Mouse (Mus musculus) mesoderm, embryonic 11.5 days (tissue): ENCODE results near the gene Neurl2.
"Not testable (repeated sequence)": the region's sequence is repeated elsewhere in the genome, so short reads cannot be mapped to it uniquely, and the experiment has no call there.

Source experiments
- DNase-seq: peaks from one replicate; pipeline ENCODE4 v3.0.0-alpha.2; 2012; ENCODE audit warnings: low read depth, low spot score

Neurl2 gene

GRCm38 (mm10) chr2:164833314-164833959 is at the start of gene Neurl2:
Gene Neurl2 (minus strand): TSS chr2:164833456.
- DNase-seq = peak; percentile 100

GRCm38 (mm10) chr2:164882619-164883018 is 49.4 kb upstream of the Neurl2 start:
- peak; percentile 50 for DNase-seq

- peak; percentile 98 for DNase-seq
Observed at GRCm38 (mm10) chr2:164879568-164880277, 46.5 kb upstream of the Neurl2 start.

GRCm38 (mm10) chr2:164879228-164879567 is 45.9 kb upstream of the Neurl2 start, which contains the start of gene Pcif1:
Gene Pcif1 (plus strand): TSS chr2:164879304.
- peak; percentile 94 for DNase-seq

- peak; percentile 58 for DNase-seq
Observed at GRCm38 (mm10) chr2:164878509-164879227, 45.4 kb upstream of the Neurl2 start.

- DNase-seq = not testable (repeated sequence)
Observed at GRCm38 (mm10) chr2:164877376-164878215, 44.3 kb upstream of the Neurl2 start.

GRCm38 (mm10) chr2:164875648-164876047 is 42.4 kb upstream of the Neurl2 start:
- DNase-seq = not testable (repeated sequence)

- peak; percentile 39 for DNase-seq
Observed at GRCm38 (mm10) chr2:164874239-164874769, 41.0 kb upstream of the Neurl2 start.

GRCm38 (mm10) chr2:164873621-164874020 is 40.4 kb upstream of the Neurl2 start:
- no peak for DNase-seq

- DNase-seq = no peak
Observed at GRCm38 (mm10) chr2:164871602-164872303, 38.5 kb upstream of the Neurl2 start.

- DNase-seq = no peak
Observed at GRCm38 (mm10) chr2:164868491-164868890, 35.2 kb upstream of the Neurl2 start.

GRCm38 (mm10) chr2:164867566-164867965 is 34.3 kb upstream of the Neurl2 start:
- no peak for DNase-seq

GRCm38 (mm10) chr2:164866741-164867551 is 33.7 kb upstream of the Neurl2 start:
- no peak for DNase-seq

GRCm38 (mm10) chr2:164864593-164864992 is 31.3 kb upstream of the Neurl2 start:
- no peak for DNase-seq

GRCm38 (mm10) chr2:164863411-164863810 is 30.2 kb upstream of the Neurl2 start:
- DNase-seq = not testable (repeated sequence)

- peak; percentile 81 for DNase-seq
Observed at GRCm38 (mm10) chr2:164862179-164862861, 29.1 kb upstream of the Neurl2 start.

GRCm38 (mm10) chr2:164861094-164861493 is 27.8 kb upstream of the Neurl2 start:
- DNase-seq = no peak

GRCm38 (mm10) chr2:164859640-164860432 is 26.6 kb upstream of the Neurl2 start:
- DNase-seq = no peak
